Mouse (Mus musculus): ENCODE data around the gene Pdp2.

DNA sequence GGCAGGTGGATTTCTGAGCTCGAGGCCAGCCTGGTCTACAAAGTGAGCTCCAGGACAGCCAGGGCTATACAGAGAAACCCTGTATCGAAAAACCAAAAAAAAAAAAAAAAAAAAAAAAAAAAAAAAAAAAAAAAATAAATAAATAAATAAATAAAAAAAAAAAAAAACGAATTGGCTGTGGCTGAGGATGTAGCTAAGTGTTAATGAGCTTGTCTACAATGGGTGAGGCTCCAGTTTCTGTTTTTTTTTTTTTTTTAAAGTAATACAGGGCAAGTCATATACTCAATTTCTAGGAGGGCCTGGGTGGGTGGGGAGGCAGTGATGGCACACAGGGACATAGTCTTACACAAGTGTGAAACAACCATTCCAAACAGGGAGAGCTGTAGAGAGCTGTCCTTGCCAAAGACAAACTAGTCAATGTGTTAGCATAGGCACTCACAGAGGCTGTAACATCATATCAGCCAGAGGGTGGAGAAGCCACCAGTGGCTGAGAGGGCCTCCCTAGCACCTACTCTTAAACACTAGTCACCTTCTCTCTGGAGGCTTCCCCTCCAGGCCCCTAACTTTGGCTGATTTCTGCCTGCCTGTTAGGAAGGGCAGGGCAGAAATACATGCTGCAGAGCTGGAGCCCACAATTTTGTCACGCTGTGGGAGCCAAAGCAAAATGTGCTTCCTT, 36.0 kb downstream of the Pdp2 start:
- TF ChIP-seq MYC (IDR thresholded peaks at IDR 0.05; ENCODE audit: low read depth, low read length) = no peak
- TF ChIP-seq CTCF (IDR thresholded peaks at IDR 0.05 in 2 of 3, conservative IDR thresholded peaks at IDR 0.05 in 1 of 3; ENCODE audit: control insufficient read depth in 1 of 3, insufficient read depth in 1 of 3, low read depth in 2 of 3, low read length in 3 of 3, poor library complexity in 1 of 3, severe bottlenecking in 1 of 3) = no peak
- TF ChIP-seq E2F4 (IDR thresholded peaks at IDR 0.05; ENCODE audit: borderline replicate concordance, low read depth, low read length) = no peak
- TF ChIP-seq MAFK (IDR thresholded peaks at IDR 0.05; ENCODE audit: borderline replicate concordance, low read depth, low read length) = no peak
- no peak for TF ChIP-seq GATA1 (IDR thresholded peaks at IDR 0.05; ENCODE audit: low read depth, low read length)
- no peak for TF ChIP-seq MAZ (IDR thresholded peaks at IDR 0.05; ENCODE audit: low read depth, low read length)
- TF ChIP-seq MXI1 (IDR thresholded peaks at IDR 0.05; ENCODE audit: low read depth, low read length) = no peak
- no peak for TF ChIP-seq USF2 (IDR thresholded peaks at IDR 0.05; ENCODE audit: borderline replicate concordance in 1 of 2, insufficient read depth in 1 of 2, low read depth in 1 of 2, low read length in 2 of 2)
- TF ChIP-seq TCF12 (IDR thresholded peaks at IDR 0.05; ENCODE audit: low read depth, low read length) = no peak
- TF ChIP-seq GABPA (IDR thresholded peaks at IDR 0.05; ENCODE audit: low read depth, low read length) = no peak
- TF ChIP-seq ZC3H11A (IDR thresholded peaks at IDR 0.05; ENCODE audit: low read depth, low read length) = no peak
- TF ChIP-seq POLR2A (IDR thresholded peaks at IDR 0.05; ENCODE audit: control insufficient read depth in 1 of 2, insufficient read depth in 1 of 2, low read depth in 1 of 2, low read length in 2 of 2, poor library complexity in 1 of 2) = no peak
- no peak for TF ChIP-seq NELFE (IDR thresholded peaks at IDR 0.05; ENCODE audit: low read depth, low read length)
